Mouse (Mus musculus): Measurements from ENCODE around the gene Gm42715. TPM values are rescaled to one million over a fixed set of nuclear protein-coding genes. Genes with fewer than 3 reads are reported as not detected.

The Gm42715 gene
- polyA plus RNA-seq, 2 experiments: 15.0 to 19.6 TPM

GRCm38 (mm10) chr7:127585031-127585430, 65.6 kb downstream of the Gm42715 start:
- 77% methylated on average over 7 of the region's 7 CpGs for WGBS
- Histone ChIP-seq H3K36me3 (ENCODE audit: control insufficient read depth, insufficient read depth, low read length) (peaks cover 57% of the 10 kb centered on the region), H3K4me2 (replicated peaks; ENCODE audit: low read depth, low read length, severe bottlenecking) (no peak overlapping the region), H3K27ac (replicated peaks; ENCODE audit: low read depth, low read length) (no peak overlapping the region), H3K9ac (ENCODE audit: low read depth, low read length, severe bottlenecking) (no peak overlapping the region), H3K4me1 (ENCODE audit: control insufficient read depth, insufficient read depth, low read length) (peaks cover 10% of the 10 kb centered on the region; the same call in 1 of the 2 replicates), H3K4me3 (replicated peaks; ENCODE audit: low read length) (no peak overlapping the region), H3K27me3 (ENCODE audit: control insufficient read depth, insufficient read depth, low read length) (no peaks in the 10 kb centered on the region), H3K9me3 (ENCODE audit: control insufficient read depth, low read length) (no peaks in the 10 kb centered on the region)
- TF ChIP-seq POLR2A (IDR thresholded peaks at IDR 0.05; ENCODE audit: borderline replicate concordance, extremely low read depth, insufficient read depth, insufficient read length): no peak
- no peak for ATAC-seq (ENCODE audit: low FRiP score, low read depth)
- DNase-seq (ENCODE audit: low spot score): no peak

- no peak overlapping the region for H3K9ac ChIP-seq (ENCODE audit: low read depth, low read length, severe bottlenecking)
Observed at GRCm38 (mm10) chr7:127586149-127586548, 66.8 kb downstream of the Gm42715 start.

GRCm38 (mm10) chr7:127587196-127587595, 67.8 kb downstream of the Gm42715 start:
- Histone ChIP-seq H3K27me3 (ENCODE audit: control insufficient read depth, insufficient read depth, low read length) (no peaks in the 10 kb centered on the region), H3K36me3 (ENCODE audit: control insufficient read depth, insufficient read depth, low read length) (peaks cover 56% of the 10 kb centered on the region), H3K4me3 (replicated peaks; ENCODE audit: low read length) (peak overlapping the region; percentile 91), H3K9ac (ENCODE audit: low read depth, low read length, severe bottlenecking) (peak overlapping the region; percentile 34; the same call in 1 of the 2 replicates), H3K4me1 (ENCODE audit: control insufficient read depth, insufficient read depth, low read length) (peaks cover 10% of the 10 kb centered on the region; the same call in 1 of the 2 replicates), H3K27ac (replicated peaks; ENCODE audit: low read depth, low read length) (no peak overlapping the region), H3K9me3 (ENCODE audit: control insufficient read depth, low read length) (no peaks in the 10 kb centered on the region), H3K4me2 (replicated peaks; ENCODE audit: low read depth, low read length, severe bottlenecking) (peak overlapping the region; percentile 67)
- 68% methylated on average over 5 of the region's 5 CpGs for WGBS
- TF ChIP-seq POLR2A (IDR thresholded peaks at IDR 0.05; ENCODE audit: borderline replicate concordance, extremely low read depth, insufficient read depth, insufficient read length): no peak
- no peak for DNase-seq (ENCODE audit: low spot score)
- ATAC-seq (ENCODE audit: low FRiP score, low read depth): no peak

More at GRCm38 (mm10) chr7:127586149-127586548, 66.8 kb downstream of the Gm42715 start:
- 95% methylated on average over 6 of the region's 6 CpGs for WGBS
- Histone ChIP-seq H3K9me3 (ENCODE audit: control insufficient read depth, low read length) (no peaks in the 10 kb centered on the region), H3K4me3 (replicated peaks; ENCODE audit: low read length) (no peak overlapping the region), H3K36me3 (ENCODE audit: control insufficient read depth, insufficient read depth, low read length) (peaks cover 56% of the 10 kb centered on the region), H3K4me2 (replicated peaks; ENCODE audit: low read depth, low read length, severe bottlenecking) (no peak overlapping the region), H3K27me3 (ENCODE audit: control insufficient read depth, insufficient read depth, low read length) (no peaks in the 10 kb centered on the region), H3K4me1 (ENCODE audit: control insufficient read depth, insufficient read depth, low read length) (peaks cover 10% of the 10 kb centered on the region; the same call in 1 of the 2 replicates), H3K27ac (replicated peaks; ENCODE audit: low read depth, low read length) (no peak overlapping the region)
- no peak for ATAC-seq (ENCODE audit: low FRiP score, low read depth)
- no peak for TF ChIP-seq POLR2A (IDR thresholded peaks at IDR 0.05; ENCODE audit: borderline replicate concordance, extremely low read depth, insufficient read depth, insufficient read length)
- DNase-seq (ENCODE audit: low spot score): no peak

GRCm38 (mm10) chr7:127588011-127588871, 68.9 kb downstream of the Gm42715 start, which contains the start of the genes Ccdc189 and Rnf40:
Gene Ccdc189, minus strand, starts transcription at chr7:127588595.
Gene Rnf40, plus strand, starts transcription at chr7:127588767.
- no peaks in the 10 kb centered on the region for H3K9me3 ChIP-seq (ENCODE audit: control insufficient read depth, low read length)
- DNase-seq (ENCODE audit: low spot score): peak; percentile 99
- peak; percentile 61; the same call in 1 of the 2 replicates for TF ChIP-seq POLR2A (IDR thresholded peaks at IDR 0.05; ENCODE audit: borderline replicate concordance, extremely low read depth, insufficient read depth, insufficient read length)
- peak; percentile 99 for ATAC-seq (ENCODE audit: low FRiP score, low read depth)
- H3K36me3 ChIP-seq (ENCODE audit: control insufficient read depth, insufficient read depth, low read length): peaks cover 56% of the 10 kb centered on the region
- H3K4me3 ChIP-seq (replicated peaks; ENCODE audit: low read length): peak within 1 kb of the TSS; percentile 91
- H3K9ac ChIP-seq (ENCODE audit: low read depth, low read length, severe bottlenecking): peak within 1 kb of the TSS; percentile 75
- H3K4me1 ChIP-seq (ENCODE audit: control insufficient read depth, insufficient read depth, low read length): peaks cover 10% of the 10 kb centered on the region; the same call in 1 of the 2 replicates
- peak within 1 kb of the TSS; percentile 53 for H3K27ac ChIP-seq (replicated peaks; ENCODE audit: low read depth, low read length)
- under 1% methylated on average over 50 of the region's 50 CpGs for WGBS
- H3K4me2 ChIP-seq (replicated peaks; ENCODE audit: low read depth, low read length, severe bottlenecking): peak within 1 kb of the TSS; percentile 67
- no peaks in the 10 kb centered on the region for H3K27me3 ChIP-seq (ENCODE audit: control insufficient read depth, insufficient read depth, low read length)

- peaks cover 10% of the 10 kb centered on the region; the same call in 1 of the 2 replicates for H3K4me1 ChIP-seq (ENCODE audit: control insufficient read depth, insufficient read depth, low read length)
- H3K4me3 ChIP-seq (replicated peaks; ENCODE audit: low read length): peak overlapping the region; percentile 91
- no peaks in the 10 kb centered on the region for H3K27me3 ChIP-seq (ENCODE audit: control insufficient read depth, insufficient read depth, low read length)
- no peaks in the 10 kb centered on the region for H3K9me3 ChIP-seq (ENCODE audit: control insufficient read depth, low read length)
- no peak overlapping the region for H3K27ac ChIP-seq (replicated peaks; ENCODE audit: low read depth, low read length)
- ATAC-seq (ENCODE audit: low FRiP score, low read depth) (no peak), DNase-seq (ENCODE audit: low spot score) (no peak)
- no peak for TF ChIP-seq POLR2A (IDR thresholded peaks at IDR 0.05; ENCODE audit: borderline replicate concordance, extremely low read depth, insufficient read depth, insufficient read length)
- peak overlapping the region; percentile 75 for H3K9ac ChIP-seq (ENCODE audit: low read depth, low read length, severe bottlenecking)
- 7% methylated on average over 22 of the region's 29 CpGs for WGBS
- peak overlapping the region; percentile 66 for H3K4me2 ChIP-seq (replicated peaks; ENCODE audit: low read depth, low read length, severe bottlenecking)
- peaks cover 56% of the 10 kb centered on the region for H3K36me3 ChIP-seq (ENCODE audit: control insufficient read depth, insufficient read depth, low read length)
Observed at GRCm38 (mm10) chr7:127588901-127589300, 69.5 kb downstream of the Gm42715 start.
